Mouse (Mus musculus) bone marrow macrophage, adult 2 months (primary cell): ENCODE data around the gene Msl1.

ENCODE experiments used
- CTCF ChIP-seq: IDR thresholded peaks from 2 replicates; pipeline ENCODE4 v1.5.1; 2012; ENCODE audit warnings: low read depth, mild to moderate bottlenecking, low read length, moderate library complexity
- POLR2A ChIP-seq: IDR thresholded peaks from 2 replicates; pipeline ENCODE4 v1.6.1; 2012; ENCODE audit warnings: mild to moderate bottlenecking, low read depth, low read length, borderline replicate concordance

- TF ChIP-seq CTCF (no peak), POLR2A (no peak)
Measured at GRCm38 (mm10) chr11:98836128-98836527, 40.8 kb downstream of the Msl1 start.
